Mouse (Mus musculus) CH12.LX (cell line): ENCODE data around the gene Gm20532. TPM values are rescaled to one million over a fixed set of nuclear protein-coding genes. Genes with fewer than 3 reads are reported as not detected.

ENCODE experiments used
- DNase-seq: peaks from one replicate; pipeline ENCODE4 v3.0.0-alpha.2; 2013; ENCODE audit errors: extremely low read depth
- H3K27ac ChIP-seq: 2 replicates; pipeline ENCODE4 v1.5.1; 2012; ENCODE audit warnings: low read depth, mild to moderate bottlenecking, control low read depth, moderate library complexity; ENCODE audit not compliant: insufficient read depth
- H3K27me3 ChIP-seq: replicated peaks from 2 replicates; pipeline ENCODE3; 2012; ENCODE audit warnings: inconsistent platforms
- H3K36me3 ChIP-seq, 2 experiments: replicated peaks in 1 of 2; 2 replicates each; pipeline versions ENCODE3 to v1.6.1; 2012; ENCODE audit warnings: inconsistent platforms in 1 of 2, low read length in 1 of 2, mild to moderate bottlenecking in 1 of 2, mixed read lengths in 1 of 2, moderate library complexity in 1 of 2; ENCODE audit not compliant: control insufficient read depth in 1 of 2, insufficient read depth in 1 of 2
- H3K4me1 ChIP-seq, 2 experiments: 2 replicates each; pipeline ENCODE4 v1.6.1; 2012; ENCODE audit warnings: inconsistent platforms in 1 of 2, moderate library complexity in 1 of 2; ENCODE audit not compliant: insufficient read depth in 2 of 2, control insufficient read depth in 1 of 2
- H3K4me2 ChIP-seq: 2 replicates; pipeline ENCODE4 v1.6.1; 2012; ENCODE audit warnings: low read depth, mild to moderate bottlenecking, control low read depth; ENCODE audit not compliant: poor library complexity, insufficient read depth, severe bottlenecking
- H3K4me3 ChIP-seq, 3 experiments: fragments of 150-350 bp in 1 of 3; sonication (generic) in 1 of 3; replicated peaks in 1 of 3; 2 replicates each; pipeline versions ENCODE3 to v1.5.1; 2011 to 2012; ENCODE audit warnings: low read depth in 2 of 3, low read length in 2 of 3, mild to moderate bottlenecking in 2 of 3, moderate library complexity in 2 of 3, control low read depth in 1 of 3, improper control_type of control experiment in 1 of 3, inconsistent platforms in 1 of 3, mixed read lengths in 1 of 3; ENCODE audit not compliant: poor library complexity in 1 of 3
- H3K79me2 ChIP-seq: replicated peaks from 2 replicates; pipeline ENCODE4 v1.6.1; 2012; ENCODE audit warnings: mild to moderate bottlenecking, moderate library complexity; ENCODE audit not compliant: control insufficient read depth, poor library complexity, insufficient read depth, severe bottlenecking; ENCODE audit errors: extremely low read depth
- H3K9ac ChIP-seq: 2 replicates; pipeline ENCODE4 v1.6.1; 2012; ENCODE audit warnings: low read depth, mild to moderate bottlenecking, control low read depth, moderate library complexity; ENCODE audit not compliant: insufficient read depth
- H3K9me3 ChIP-seq: replicated peaks from 2 replicates; pipeline ENCODE3; 2012; ENCODE audit warnings: low read length, inconsistent platforms, mixed read lengths
- BHLHE40 ChIP-seq: IDR thresholded peaks from 2 replicates; pipeline ENCODE4 v1.6.1; 2011; ENCODE audit warnings: mild to moderate bottlenecking, low read depth, low read length, improper control_type of control experiment
- CTCF ChIP-seq, 2 experiments: IDR thresholded peaks in 1 of 2; conservative IDR thresholded peaks in 1 of 2; 2 replicates each; pipeline ENCODE4 v1.5.1; 2011 to 2012; ENCODE audit warnings: low read depth in 2 of 2, low read length in 2 of 2, improper control_type of control experiment in 1 of 2, inconsistent platforms in 1 of 2, mild to moderate bottlenecking in 1 of 2, moderate library complexity in 1 of 2
- E2F4 ChIP-seq: IDR thresholded peaks from 2 replicates; pipeline ENCODE4 v1.6.1; 2011; ENCODE audit warnings: low read depth, low read length, improper control_type of control experiment; ENCODE audit not compliant: insufficient replicate concordance
- IRF4 ChIP-seq: IDR thresholded peaks from 2 replicates; pipeline ENCODE4 v1.6.1; 2014; ENCODE audit warnings: low read depth, mild to moderate bottlenecking, inconsistent platforms, low read length, improper control_type of control experiment
- JUN ChIP-seq: IDR thresholded peaks from 2 replicates; pipeline ENCODE4 v1.6.1; 2011; ENCODE audit warnings: low read depth, mild to moderate bottlenecking, low read length, improper control_type of control experiment, moderate library complexity; ENCODE audit not compliant: insufficient read depth
- KAT2A ChIP-seq: IDR thresholded peaks from 2 replicates; pipeline ENCODE4 v1.6.1; 2012; ENCODE audit warnings: low read length, improper control_type of control experiment, inconsistent platforms; ENCODE audit not compliant: insufficient replicate concordance
- MEF2A ChIP-seq: IDR thresholded peaks from 2 replicates; pipeline ENCODE4 v1.6.1; 2014; ENCODE audit warnings: low read depth, mild to moderate bottlenecking, inconsistent platforms, low read length, improper control_type of control experiment, borderline replicate concordance
- NELFE ChIP-seq: IDR thresholded peaks from 2 replicates; pipeline ENCODE4 v1.6.1; 2011; ENCODE audit warnings: low read depth, low read length, improper control_type of control experiment
- PAX5 ChIP-seq: IDR thresholded peaks from 2 replicates; pipeline ENCODE4 v1.6.1; 2012; ENCODE audit warnings: low read length, inconsistent platforms, mixed read lengths
- POLR2A ChIP-seq: IDR thresholded peaks from 2 replicates; pipeline ENCODE4 v1.6.1; 2011; ENCODE audit warnings: low read depth, mild to moderate bottlenecking, improper control_type of control experiment, low read length
- RAD21 ChIP-seq: IDR thresholded peaks from 2 replicates; pipeline ENCODE4 v1.6.1; 2011; ENCODE audit warnings: low read depth, mild to moderate bottlenecking, low read length, improper control_type of control experiment, moderate library complexity
- SIN3A ChIP-seq: IDR thresholded peaks from 2 replicates; pipeline ENCODE4 v1.6.1; 2012; ENCODE audit warnings: low read length, improper control_type of control experiment, inconsistent platforms
- TBP ChIP-seq: conservative IDR thresholded peaks from 2 replicates; pipeline ENCODE4 v1.6.1; 2011; ENCODE audit warnings: low read depth, low read length, improper control_type of control experiment
- TCF12 ChIP-seq: IDR thresholded peaks from 2 replicates; pipeline ENCODE4 v1.6.1; 2014; ENCODE audit warnings: low read depth, mild to moderate bottlenecking, inconsistent platforms, low read length, improper control_type of control experiment
- USF1 ChIP-seq: IDR thresholded peaks from 2 replicates; pipeline ENCODE4 v1.6.1; 2014; ENCODE audit warnings: low read depth, mild to moderate bottlenecking, inconsistent platforms, low read length, improper control_type of control experiment
- ZC3H11A ChIP-seq: IDR thresholded peaks from 2 replicates; pipeline ENCODE4 v1.6.1; 2012; ENCODE audit warnings: low read depth, mild to moderate bottlenecking, inconsistent platforms, low read length, improper control_type of control experiment
- ZMIZ1 ChIP-seq: IDR thresholded peaks from 2 replicates; pipeline ENCODE4 v1.6.1; 2012; ENCODE audit warnings: low read depth, mild to moderate bottlenecking, inconsistent platforms, low read length, improper control_type of control experiment
- dilution Hi-C: fragments of 300-500 bp; cut with MboI; formaldehyde crosslinking; loops from 2 replicates; pipeline ENCODE4 v1.14.3; 2020; ENCODE audit warnings: low sequenced_read_pairs; ENCODE audit not compliant: extremely low pct_unique_long_range_greater_than_20kb, extremely low pct_ligation_motif_present
- in situ Hi-C: fragments of 300-500 bp; cut with MboI; formaldehyde crosslinking; loops from 3 replicates; pipeline ENCODE4 v1.14.3; 2019; ENCODE audit warnings: low sequenced_read_pairs, low pct_ligation_motif_present, low pct_unique_long_range_greater_than_20kb, mixed read lengths
- polyA plus RNA-seq: library from polyadenylated mRNA; unstranded; fragments of >175 nt; gene quantifications from 2 replicates; pipeline ENCODE4 v1.2.1, GENCODE M21; 2012; ENCODE audit warnings: low read depth; ENCODE audit not compliant: insufficient read length
- total RNA-seq, 2 experiments: library from RNA; depleted of rRNA; stranded (reverse); fragments of 300-350 nt in 1 of 2; fragments of >200 nt in 1 of 2; gene quantifications; 2 replicates each; pipeline ENCODE4 v1.2.3; 2012 to 2014

Gm20532 gene
- total and polyA plus RNA-seq, 3 experiments: not detected

DNA sequence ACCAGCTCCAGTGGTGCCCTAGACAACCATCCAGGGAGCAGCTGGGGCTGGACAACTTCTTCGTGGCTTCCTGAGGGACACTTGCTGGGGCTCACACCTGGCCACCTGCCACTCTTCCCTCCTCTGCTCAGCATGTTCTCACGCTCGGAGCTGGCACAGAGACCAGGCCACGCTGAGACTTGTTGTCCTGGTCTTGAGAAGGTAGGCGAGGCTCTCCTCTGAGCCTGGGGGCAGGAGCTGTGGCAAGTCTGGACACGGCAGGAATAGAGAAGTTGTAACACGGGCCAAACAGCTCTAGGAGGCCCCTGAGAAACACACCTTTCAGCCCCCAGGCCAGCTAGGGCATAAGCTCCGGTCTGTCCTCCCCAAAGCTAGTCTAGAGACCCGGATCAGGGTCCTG is 32.5 kb upstream of the Gm20532 start:
- Histone ChIP-seq H3K4me2 (no peak overlapping the region), H3K9ac (no peak overlapping the region), H3K4me1 (peaks cover 15 to 34% of the 10 kb centered on the region in 2 experiments), H3K4me3 (no peak overlapping the region), H3K27ac (no peak overlapping the region), H3K79me2 (no peaks in the 10 kb centered on the region), H3K36me3 (no peaks in the 10 kb centered on the region), H3K27me3 (no peaks in the 10 kb centered on the region), H3K9me3 (no peaks in the 10 kb centered on the region)
- TF ChIP-seq SIN3A: no peak
- TF ChIP-seq TCF12: no peak
- no peak for TF ChIP-seq ZMIZ1
- TF ChIP-seq JUN: no peak
- TF ChIP-seq TBP: no peak
- TF ChIP-seq BHLHE40: no peak
- TF ChIP-seq POLR2A: no peak
- TF ChIP-seq CTCF (conservative IDR thresholded peaks at IDR 0.05 in 1 of 2, IDR thresholded peaks at IDR 0.05 in 1 of 2; ENCODE audit: low read depth in 2 of 2, low read length in 2 of 2): no peak
- TF ChIP-seq NELFE: no peak
- TF ChIP-seq PAX5: no peak
- no peak for TF ChIP-seq USF1
- no peak for TF ChIP-seq IRF4
- no peak for TF ChIP-seq ZC3H11A
- TF ChIP-seq E2F4: no peak
- TF ChIP-seq MEF2A: no peak
- dilution Hi-C loops: no loop called here
- DNase-seq: no peak
- in situ Hi-C loops: no loop called here

DNA sequence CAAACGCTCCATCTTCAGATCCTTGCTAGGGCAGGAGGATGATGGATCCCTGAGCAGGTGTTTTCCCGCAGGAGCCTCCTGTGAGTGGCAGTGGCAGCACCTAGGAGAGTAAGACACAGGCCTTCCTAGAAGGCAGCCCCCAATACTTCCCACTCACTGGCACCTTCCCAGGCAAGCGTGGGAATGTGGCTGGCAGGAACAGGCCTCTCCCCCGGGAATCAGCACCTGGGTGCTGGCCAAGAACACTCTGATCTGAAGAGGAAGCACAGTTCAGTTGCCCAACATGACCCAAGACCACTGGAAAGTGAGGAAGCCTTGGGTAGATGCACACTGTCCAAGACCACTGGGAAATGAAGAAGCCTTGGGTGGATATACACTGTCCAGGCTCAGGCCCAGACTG is 31.4 kb upstream of the Gm20532 start:
- no peaks in the 10 kb centered on the region for H3K36me3 ChIP-seq
- H3K4me1 ChIP-seq: peaks cover 15 to 34% of the 10 kb centered on the region in 2 experiments
- no peak for DNase-seq
- H3K9ac ChIP-seq: no peak overlapping the region
- H3K27ac ChIP-seq: no peak overlapping the region
- no peaks in the 10 kb centered on the region for H3K79me2 ChIP-seq
- no peaks in the 10 kb centered on the region for H3K27me3 ChIP-seq
- TF ChIP-seq RAD21 (no peak), KAT2A (no peak)
- TF ChIP-seq, all 38 proteins: peak for 0
- H3K4me3 ChIP-seq: no peak overlapping the region
- dilution Hi-C loops: no loop called here
- no peaks in the 10 kb centered on the region for H3K9me3 ChIP-seq
- in situ Hi-C loops: no loop called here
- H3K4me2 ChIP-seq: no peak overlapping the region
